Mouse (Mus musculus): ENCODE data around the gene Hist1h2ak. TPM values are rescaled to one million over a fixed set of nuclear protein-coding genes. Genes with fewer than 3 reads are reported as not detected.

The Hist1h2ak gene
- total RNA-seq, 2 experiments from 2014 or later: 29.4 to 33.4 TPM

Small RNA genes lying within 50 kb of the gene (microRNA-seq; reads per million reads assigned to microRNA genes)
- gene Gm44346 (0 reads per million in 2 experiments), gene Gm44357 (0 reads per million in 2 experiments), gene Gm44367 (0 reads per million in 2 experiments), gene Gm44454 (0 reads per million in 2 experiments)

Other genes starting within 250 kb of the Hist1h2ak start
- gene Zkscan8, start 222.7 kb downstream of the Hist1h2ak start, total RNA-seq (2021): 1 to 10 TPM; 6.1 to 7.4 TPM
- gene Olfr1366, start 211.0 kb downstream of the Hist1h2ak start, total RNA-seq (2021): not detected
- not detected for gene Olfr1535, start 193.9 kb downstream of the Hist1h2ak start, total RNA-seq (2021)
- gene Olfr1364, start 172.1 kb downstream of the Hist1h2ak start, total RNA-seq (2021): not detected
- not detected for gene Olfr1362, start 139.8 kb downstream of the Hist1h2ak start, total RNA-seq (2021)
- gene Olfr11, start 111.3 kb downstream of the Hist1h2ak start, total RNA-seq (2021): not detected
- not detected for gene Olfr1361, start 90.4 kb downstream of the Hist1h2ak start, total RNA-seq (2021)
- gene Olfr1360, start 76.4 kb downstream of the Hist1h2ak start, total RNA-seq (2021): not detected
- gene Olfr1359, start 55.7 kb downstream of the Hist1h2ak start, total RNA-seq (2021): not detected
- 10 to 100 TPM; 79.9 to 84.7 TPM for gene Hist1h2bl, start 37.7 kb downstream of the Hist1h2ak start, total RNA-seq (2021)
- gene Hist1h2ai, start 37.4 kb downstream of the Hist1h2ak start, total RNA-seq (2021): 10 to 100 TPM; 70.5 to 87.6 TPM
- gene Hist1h3h, start 36.2 kb downstream of the Hist1h2ak start, total RNA-seq (2021): 100 to 1,000 TPM; 108 to 117 TPM
- 10 to 100 TPM; 20.2 to 23.0 TPM for gene Hist1h2bm, start 31.8 kb downstream of the Hist1h2ak start, total RNA-seq (2021)
- gene Hist1h4j, start 18.8 kb downstream of the Hist1h2ak start, total RNA-seq (2021): 10 to 100 TPM; 15.5 to 16.2 TPM
- gene Hist1h4k, start 3.3 kb downstream of the Hist1h2ak start, total RNA-seq (2021): 100 to 1,000 TPM; 174 TPM
- 10 to 100 TPM; 39.6 to 49.3 TPM for gene Hist1h2bn, start 296 bp upstream of the Hist1h2ak start, total RNA-seq (2021)
- gene Hist1h1b, start 26.8 kb upstream of the Hist1h2ak start, total RNA-seq (2021): 10 to 100 TPM; 49.0 to 49.9 TPM
- gene Hist1h3i, start 29.5 kb upstream of the Hist1h2ak start, total RNA-seq (2021): 10 to 100 TPM; 87.1 to 98.9 TPM
- gene Hist1h2an, start 33.4 kb upstream of the Hist1h2ak start, total RNA-seq (2021): 10 to 100 TPM in 1 of 2 experiments, 1 to 10 TPM in 1; 7.8 to 10.7 TPM
- 10 to 100 TPM; 32.1 to 32.8 TPM for gene Hist1h2bp, start 33.6 kb upstream of the Hist1h2ak start, total RNA-seq (2021)
- gene Hist1h2bq, start 56.4 kb upstream of the Hist1h2ak start, total RNA-seq (2021): 10 to 100 TPM; 58.2 to 75.5 TPM
- 10 to 100 TPM; 67.5 to 87.1 TPM for gene Hist1h2ao, start 56.6 kb upstream of the Hist1h2ak start, total RNA-seq (2021)
- 100 to 1,000 TPM; 150 to 154 TPM for gene Hist1h4m, start 57.9 kb upstream of the Hist1h2ak start, total RNA-seq (2021)
- 10 to 100 TPM; 26.8 to 27.2 TPM for gene Hist1h4n, start 78.4 kb upstream of the Hist1h2ak start, total RNA-seq (2021)
- gene Hist1h2ap, start 79.7 kb upstream of the Hist1h2ak start, total RNA-seq (2021): 10 to 100 TPM; 29.4 to 69.3 TPM
- gene Hist1h2br, start 79.9 kb upstream of the Hist1h2ak start, total RNA-seq (2021): 10 to 100 TPM; 57.8 to 74.3 TPM
- under 1 TPM; 0.33 to 0.38 TPM for gene Zfp184, start 191.3 kb upstream of the Hist1h2ak start, total RNA-seq (2021)
- not detected for gene Pom121l2, start 227.4 kb upstream of the Hist1h2ak start, total RNA-seq (2021)

Data from gastrocnemius, postnatal 14 days (tissue).